Mouse (Mus musculus) retina, postnatal 1 day (tissue): ENCODE measurements around the gene Cuta.

Source experiments
- DNase-seq: peaks from one replicate; pipeline ENCODE4 v3.0.0-alpha.2; 2012

The Cuta gene

DNA sequence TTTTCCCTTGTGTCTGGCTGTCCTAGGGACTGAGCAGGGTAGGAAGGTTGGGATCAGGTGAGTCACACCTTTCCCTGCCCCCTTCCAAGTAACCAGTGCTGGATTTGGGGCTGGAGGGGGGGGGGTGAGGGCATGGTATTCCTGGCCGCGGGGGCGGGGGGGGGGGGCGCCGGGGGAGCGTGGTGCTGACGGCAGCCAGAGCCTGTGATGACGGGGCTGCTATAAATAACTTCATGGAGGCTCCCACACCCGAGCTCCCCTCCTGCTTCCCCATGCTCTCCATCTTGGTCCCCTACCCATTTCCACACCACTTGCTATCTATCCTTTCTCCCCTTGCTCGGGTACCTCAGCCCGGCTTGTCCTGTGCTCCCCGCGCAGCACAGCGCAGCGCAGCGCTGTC is 14.4 kb upstream of the Cuta start:
- no peak for DNase-seq

DNA sequence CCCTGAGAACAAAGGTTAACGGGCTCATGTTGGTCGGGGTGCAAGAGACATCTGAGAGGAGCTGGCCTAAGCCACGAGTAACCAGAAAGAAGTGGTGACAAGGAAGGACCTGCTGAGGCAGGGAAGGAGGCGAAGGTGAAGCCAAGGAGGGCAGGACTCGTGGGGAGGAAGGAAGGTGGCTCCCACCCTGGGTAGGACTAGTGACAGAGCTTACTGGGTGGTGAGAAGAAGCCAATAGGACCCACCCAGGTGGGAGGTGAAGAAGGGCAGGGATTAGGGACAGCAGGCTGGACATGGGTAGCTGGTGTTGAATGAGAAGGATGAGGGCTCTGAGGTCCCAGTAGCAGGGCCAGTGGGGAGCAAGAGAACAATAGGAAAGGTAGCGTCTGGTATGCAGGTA is 13.8 kb upstream of the Cuta start:
- no peak for DNase-seq

DNA sequence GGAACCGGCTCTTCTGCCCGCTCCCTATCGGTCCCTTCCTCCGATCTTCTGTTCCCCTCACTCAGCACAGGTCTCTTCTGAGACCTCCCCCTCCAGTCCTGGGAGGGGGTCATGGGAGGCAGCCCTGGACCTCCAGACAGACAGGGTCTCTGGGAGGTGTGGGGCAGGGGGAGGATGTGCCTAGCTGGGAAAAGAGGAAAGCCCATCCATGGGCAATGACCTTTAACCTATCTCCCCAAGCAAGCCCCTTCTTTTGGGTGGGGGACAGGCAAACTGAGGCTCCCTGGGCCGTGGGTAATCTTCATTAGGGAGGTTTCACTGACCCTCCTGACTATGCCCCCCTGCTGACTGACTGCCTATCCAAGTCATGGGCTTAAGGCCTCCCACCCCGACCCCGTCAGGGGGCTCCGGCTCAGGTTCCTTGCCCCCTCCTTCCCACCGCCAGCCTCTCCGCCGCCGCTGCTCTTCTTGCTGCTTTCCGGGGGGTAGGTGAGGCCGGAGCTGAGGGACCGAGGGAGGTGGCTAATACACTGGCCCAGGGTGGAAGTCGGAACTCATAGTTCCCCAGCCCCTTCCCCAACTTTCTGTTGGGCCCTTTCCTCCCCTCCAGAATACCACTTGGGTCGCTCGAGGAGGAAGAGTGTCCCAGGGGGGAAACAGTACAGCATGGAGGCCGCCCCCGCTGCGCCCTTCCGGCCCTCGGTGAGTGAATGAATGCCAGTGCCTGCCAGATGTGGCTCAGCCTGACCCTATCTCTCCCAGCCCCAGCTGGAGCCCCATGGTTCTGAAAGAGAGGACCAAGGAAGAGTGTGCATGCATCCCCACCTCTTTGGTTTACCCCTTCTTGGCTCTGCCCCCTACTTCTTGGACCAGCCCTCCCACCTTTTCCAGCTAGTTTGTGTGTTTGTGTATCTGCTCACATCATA is 12.8 kb upstream of the Cuta start:
- no peak for DNase-seq

DNA sequence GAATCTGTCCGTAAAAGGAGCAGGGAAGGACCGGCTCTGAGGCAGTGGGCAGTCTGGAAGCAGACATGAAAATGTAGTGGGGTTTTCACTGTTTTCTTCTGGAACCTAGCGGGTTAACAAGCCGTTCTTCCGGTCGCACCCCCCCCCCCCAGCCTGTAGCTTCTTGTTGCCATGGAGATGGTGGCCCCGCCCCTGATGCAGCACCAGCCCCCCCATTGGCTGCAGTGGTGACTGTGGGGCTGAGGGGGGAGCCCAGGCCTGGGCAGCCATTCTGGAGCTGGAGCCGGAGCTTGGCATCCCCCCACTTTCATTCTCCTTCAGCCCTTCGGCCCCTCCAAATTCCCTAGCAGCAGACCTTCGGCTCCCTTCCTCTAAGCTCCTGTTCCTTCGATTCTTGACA is 12.0 kb upstream of the Cuta start:
- DNase-seq, result peak; percentile 91

DNA sequence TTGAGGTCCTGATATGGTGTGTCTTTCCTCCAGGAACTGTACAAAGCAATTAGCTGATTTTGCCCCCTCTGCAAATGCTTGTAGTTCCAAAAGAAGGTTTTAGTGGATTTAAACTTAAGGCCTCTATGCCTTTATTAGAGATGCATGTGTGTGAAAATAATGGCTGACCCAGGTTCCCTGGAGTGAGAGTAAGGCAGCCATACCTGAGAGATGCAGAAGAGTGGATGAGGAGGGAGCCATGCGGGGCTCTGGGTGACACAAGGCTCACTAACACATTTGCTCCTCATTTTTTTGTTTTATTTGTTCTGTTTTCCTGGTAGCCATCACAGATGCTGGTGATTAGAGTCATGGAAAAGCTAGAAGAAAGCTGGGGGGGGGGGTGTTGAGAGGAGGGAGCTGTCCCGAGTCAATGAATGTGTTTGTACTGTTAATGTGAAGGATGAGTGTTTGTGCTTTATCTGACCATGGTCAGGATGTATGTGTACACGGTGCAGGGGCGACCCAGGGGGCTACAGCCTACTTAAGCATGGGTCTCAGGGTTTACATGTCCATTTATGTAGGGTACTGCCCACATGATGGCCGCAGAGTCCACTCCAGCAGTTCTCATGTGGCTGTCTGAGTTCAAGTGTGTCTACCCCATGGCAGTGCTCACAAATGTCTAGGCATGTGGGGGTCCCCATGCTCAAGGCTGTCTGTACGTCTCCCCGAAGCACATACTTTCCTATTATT is 11.4 kb upstream of the Cuta start:
- DNase-seq, result no peak

DNA sequence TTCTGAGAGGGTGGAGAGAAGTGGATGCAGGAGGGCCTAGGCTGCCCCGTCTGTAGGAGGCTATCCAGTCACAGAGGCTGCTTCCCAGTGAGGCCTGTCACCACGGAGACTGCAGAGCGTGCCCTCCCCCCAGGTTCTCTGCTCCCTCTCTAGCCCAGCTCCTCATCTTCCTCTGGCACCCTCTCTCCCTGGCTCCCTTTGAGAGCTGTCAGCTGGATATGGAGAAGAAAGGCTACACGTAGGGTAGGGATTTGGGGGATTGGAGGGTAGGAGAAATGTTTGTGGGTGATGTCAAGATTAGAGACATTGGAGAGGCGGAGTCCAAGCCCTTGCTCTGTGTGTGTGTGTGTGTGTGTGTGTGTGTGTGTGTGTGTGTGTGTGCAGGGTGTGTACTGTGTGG is 10.5 kb upstream of the Cuta start:
- DNase-seq, result no peak

DNA sequence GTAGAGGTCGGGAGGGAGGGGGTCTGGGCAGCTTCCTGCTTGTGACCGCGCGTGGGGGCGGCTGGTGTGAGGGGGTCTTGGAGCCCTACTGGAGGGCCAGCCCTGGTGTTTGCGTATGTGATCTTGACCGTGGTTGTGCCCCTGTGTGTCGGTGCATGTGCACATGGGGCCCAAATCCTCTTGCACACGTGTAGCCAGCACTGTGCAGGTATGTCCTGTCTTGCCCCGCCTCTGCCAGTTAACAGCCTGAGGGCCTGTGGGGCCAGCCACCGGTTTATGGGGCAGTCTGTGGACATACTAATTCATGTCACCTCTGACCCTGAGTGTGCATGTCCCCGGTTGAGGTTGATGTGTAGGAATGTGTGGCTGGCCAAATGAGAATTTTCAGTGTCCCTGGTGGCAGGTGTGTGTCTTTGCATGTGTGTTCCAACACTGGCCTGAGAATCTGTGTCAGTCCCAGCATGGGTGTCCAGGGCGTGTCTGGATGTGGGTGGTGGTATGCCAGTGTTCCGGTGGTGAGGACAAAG is 9.7 kb upstream of the Cuta start:
- peak; percentile 69 for DNase-seq

DNA sequence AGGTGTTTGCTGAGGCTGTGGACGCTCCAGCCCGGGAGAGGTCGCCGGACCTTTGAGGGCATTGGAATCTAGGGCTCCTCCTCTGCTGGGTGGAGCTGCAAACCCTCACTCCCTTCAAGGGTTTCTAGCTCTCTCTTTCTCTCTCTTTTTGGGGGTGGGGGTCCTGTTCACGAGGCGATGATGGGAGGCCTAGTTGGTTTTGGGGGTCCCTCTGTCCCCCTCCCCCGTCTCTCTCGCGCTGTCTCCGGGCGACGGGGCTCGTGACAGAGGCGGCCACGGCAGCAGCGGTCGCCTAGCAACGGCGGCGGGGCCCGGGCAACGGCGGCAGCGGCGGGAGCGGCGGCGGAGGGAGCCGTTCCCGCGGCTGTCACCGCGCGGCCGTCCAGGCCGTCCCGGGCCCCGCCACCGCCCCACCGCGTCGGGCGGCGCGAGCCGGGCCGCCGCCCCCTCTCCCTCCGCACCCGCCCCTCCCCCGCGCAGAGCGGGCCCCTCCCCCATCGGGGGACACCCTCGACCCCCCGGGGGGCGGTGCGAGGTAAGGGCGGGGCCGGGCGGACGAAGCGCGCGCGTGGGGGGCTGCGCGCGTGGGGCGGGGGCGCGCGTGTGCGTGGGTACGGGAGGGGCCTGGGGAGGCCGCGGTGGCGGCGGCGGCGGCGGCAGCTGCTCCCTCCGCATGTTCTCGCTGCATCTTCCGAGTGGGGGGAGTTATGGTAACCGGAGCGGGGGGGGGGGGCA is 9.1 kb upstream of the Cuta start:
- DNase-seq, result peak; percentile 75

DNA sequence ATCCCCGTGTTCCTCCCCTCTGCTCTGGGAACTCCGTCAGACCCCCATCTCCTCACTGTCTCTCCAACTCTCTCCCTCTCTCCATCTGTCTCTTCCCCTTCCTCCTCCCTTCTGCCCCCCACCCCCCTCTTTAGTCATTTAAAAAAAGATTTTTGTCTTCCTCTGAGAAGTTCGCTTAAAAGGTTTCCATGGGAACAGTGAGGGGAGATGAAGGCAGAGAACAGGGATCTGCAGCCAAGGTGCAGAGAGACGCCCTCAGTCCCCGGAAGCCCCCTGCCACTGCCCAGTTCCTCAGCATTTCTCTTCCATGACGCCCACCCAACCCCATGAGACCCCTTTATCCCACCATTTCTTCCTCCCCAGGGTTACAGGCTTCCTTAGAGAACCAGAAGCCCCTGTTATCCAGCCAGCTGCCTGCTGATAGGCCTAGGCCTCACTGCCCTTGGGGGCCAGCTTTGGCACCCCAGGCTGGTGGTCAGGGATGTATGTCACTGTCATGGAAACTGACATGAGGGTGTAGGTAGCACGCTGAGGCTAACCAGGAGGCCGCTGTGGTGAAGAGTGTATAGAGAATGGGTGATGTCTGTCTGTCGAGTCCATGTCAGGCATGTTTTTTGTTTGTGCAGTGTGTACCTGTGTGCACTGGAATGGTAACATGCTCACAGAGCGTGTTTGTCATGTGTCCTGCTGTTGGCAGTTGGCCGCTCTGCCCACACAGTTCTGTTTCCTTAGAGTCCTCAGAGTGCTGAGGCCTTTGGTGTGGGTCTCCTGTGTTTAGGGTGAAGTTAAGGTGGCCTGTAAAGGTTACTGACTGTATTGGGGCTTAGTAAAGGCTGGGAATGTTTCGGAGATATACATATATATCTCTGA is 8.1 kb upstream of the Cuta start:
- DNase-seq, result no peak

DNA sequence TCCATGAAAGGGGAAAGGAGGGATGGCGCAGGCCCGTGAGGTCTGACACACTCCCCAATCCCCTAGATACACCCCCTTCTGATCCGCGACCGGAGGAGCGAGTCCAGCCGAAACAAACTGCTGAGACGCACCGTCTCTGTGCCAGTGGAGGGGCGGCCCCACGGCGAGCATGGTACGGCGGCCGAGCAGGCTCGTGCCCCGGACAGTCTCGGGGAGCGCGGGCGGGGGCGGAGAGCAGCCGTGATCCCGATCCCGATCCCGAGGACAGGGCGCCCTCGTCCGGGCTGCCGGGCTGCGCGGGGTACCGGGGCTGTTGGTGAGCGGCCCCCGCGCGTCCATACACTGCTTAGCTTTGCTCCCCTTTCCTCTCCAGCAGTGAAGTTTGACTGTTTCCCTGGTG is 7.2 kb upstream of the Cuta start:
- peak; percentile 77 for DNase-seq

DNA sequence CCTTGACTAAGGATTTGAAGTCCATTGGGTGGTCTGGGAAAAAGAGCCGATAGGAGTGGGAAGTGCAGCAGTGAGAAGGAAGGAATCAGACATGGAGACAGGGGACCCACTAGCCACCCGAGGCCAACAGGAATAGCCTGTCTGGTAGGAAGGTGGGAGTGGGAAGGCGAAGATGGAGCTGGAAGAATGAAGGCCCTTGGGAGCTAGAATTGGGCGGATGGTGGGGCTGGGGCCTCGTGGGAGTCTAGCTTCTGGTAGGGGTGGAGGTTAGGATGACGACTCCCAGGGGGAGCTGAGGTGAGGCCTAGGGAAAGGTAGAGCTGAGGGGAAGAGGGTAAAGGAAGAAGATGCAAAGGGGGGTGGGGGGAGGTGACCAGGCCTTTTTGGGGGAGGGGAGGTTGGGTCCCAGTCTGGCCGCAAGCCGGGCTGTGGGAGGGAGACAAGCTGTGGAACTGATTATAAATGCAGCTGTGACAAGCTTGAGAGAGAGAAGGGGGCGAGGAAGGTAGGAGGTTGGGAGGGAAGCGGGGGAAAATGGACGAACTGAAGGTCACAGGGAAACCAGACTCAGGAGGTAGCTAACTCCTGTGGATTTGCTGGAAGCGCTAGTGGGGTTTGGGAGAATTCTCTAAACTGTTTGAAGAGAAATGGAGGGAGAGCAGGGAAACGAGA is 6.6 kb upstream of the Cuta start:
- DNase-seq, result no peak

DNA sequence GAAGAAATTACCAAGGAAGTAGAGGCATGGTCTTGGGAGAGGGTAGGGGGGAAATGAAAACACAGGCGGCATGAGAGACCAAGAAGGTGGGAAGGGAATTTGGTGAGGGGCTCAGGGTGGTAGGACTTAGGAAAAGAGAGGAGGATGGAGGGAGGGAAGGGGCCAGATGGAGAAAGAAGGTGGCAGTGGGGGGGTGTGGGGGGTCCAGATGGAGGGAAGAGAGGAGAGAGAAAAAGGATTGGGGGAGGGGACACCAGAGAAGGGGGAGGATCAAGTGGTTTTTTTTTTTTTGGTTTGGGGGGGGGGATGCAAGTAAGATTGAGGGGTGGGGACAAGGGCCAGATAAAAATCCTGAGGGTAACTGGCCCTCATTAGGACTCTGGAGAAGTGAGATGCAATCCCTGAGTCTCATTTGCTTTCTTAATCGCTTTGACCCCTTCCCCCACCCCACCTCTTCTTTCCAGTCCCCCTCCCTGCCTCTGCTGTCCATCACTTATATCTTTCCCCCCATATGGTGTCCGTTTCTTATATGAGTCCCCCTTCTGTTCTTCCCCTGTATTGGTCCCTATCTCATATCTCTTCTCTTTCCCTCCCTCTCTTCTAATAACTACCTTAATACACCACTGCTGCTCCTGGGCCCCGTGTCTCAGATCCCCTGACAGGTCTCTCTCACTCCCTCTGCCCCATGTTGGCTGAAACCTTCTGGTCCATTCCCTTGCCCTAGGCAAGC is 2.6 kb upstream of the Cuta start:
- peak; percentile 56 for DNase-seq

DNA sequence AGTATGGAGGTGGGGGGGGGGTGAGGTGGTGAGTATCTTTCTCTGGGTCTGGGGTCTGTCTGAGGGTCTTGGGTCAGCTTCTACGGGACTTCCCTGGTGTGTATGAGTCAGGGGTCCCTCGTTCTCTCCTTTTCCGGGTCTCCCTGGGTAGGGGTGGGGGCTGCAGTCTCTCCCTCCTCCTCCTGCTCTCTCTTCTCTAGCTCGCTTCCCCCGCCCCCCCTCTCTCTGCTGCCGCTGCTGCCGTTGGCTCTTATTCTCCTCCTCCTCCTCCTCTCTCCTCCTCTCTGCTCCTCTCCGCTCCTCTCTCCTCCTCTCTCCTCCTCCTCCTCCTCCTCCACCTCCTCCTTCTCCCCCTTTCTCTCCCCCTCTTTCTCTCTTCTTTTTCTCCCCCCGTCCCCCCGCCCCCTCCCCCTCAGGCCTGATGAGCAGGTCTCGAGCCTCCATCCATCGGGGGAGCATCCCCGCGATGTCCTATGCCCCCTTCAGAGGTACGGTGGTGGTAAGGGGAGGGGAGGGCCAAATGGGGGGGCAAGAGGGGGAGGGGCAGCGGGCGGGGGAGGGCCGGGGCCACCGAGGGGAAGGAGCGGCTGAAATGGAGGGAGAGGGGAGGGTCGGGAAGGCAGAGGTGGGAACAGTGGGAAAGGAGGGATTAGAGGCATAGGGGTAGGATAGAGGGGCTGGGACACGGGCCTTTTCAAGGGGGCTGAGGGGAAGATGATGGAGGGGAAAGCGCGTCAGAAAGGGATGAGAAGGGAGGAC is 1.8 kb upstream of the Cuta start, which contains the start of gene Syngap1:
Gene Syngap1 (plus strand): TSS at position 223 of the 759 bp plus-strand sequence.
- peak; percentile 68 for DNase-seq

DNA sequence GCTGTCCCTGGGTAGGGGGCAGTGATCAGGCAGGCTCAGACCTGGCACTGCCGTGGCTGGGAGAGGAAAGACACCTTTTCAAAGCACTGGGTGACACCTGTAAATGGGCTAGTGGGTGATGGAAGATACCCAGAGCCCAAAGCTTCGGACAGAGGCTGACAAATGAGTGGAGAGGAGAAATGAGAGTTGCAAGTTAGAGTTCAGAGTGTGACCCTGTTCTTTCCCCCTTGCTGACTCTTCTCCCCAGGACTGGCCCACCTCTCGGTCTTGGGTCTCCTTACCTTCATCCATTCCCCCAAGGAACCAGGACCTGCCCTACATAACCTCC is 568 bp upstream of the Cuta start:
- DNase-seq, result no peak

DNA sequence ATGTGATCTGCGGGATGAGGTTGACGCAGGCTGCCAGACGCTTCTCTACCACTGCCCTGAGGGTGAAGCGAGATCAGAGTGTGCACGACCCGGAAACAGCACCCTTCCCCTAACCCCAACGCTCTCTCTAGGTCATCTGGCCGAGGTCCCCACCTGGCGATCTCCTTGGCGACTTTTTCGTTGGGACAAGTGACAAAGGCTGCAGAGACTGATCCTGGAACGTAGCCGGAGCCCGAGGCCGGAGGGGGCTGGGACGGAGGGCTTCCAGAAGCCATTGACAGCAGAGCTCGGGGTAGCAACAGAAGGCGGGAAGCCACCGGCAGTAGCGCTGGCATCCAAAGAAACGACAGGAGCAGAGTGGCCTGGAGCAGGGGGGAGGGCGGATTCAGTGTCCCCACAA is 638 bp downstream of the Cuta start:
- DNase-seq, result no peak

DNA sequence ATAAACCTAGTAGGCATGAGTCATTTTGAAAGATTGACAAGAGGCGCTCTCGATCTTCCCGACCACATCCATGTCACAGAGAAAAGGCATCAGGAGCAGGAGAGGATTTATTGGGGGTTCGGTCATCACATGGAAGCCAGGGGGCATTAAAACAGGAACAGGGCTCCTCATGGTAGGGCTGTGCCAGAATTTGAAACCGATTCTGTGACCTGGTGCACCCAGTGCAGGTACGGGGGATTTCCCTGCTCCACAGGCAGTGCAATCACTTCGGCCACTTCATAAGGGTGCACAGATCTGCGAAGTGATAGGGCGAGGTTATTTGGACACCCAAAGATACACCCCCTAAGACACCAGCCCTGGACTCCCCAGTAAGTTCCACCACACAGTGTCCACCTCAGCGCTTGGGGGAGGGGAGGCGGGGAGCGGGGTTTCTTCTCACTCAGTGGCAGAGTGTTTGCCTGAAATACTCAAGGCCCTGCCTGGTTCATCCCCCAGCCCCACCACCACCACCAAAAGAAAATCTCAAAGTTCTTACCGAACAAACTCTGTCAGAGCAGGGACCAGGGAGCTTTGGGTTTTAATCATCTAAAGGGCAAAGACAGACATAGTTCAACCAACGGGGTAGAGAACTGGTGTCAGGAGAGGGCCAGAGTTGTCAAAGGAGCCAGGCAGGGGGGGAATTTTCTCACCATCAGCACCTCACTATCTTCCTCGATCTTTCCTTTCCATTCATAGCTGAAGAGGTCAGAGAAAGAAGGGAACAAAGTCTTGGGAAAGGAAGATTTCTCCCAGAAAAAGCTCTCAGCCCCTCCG is 1.3 kb downstream of the Cuta start:
- DNase-seq, result no peak

DNA sequence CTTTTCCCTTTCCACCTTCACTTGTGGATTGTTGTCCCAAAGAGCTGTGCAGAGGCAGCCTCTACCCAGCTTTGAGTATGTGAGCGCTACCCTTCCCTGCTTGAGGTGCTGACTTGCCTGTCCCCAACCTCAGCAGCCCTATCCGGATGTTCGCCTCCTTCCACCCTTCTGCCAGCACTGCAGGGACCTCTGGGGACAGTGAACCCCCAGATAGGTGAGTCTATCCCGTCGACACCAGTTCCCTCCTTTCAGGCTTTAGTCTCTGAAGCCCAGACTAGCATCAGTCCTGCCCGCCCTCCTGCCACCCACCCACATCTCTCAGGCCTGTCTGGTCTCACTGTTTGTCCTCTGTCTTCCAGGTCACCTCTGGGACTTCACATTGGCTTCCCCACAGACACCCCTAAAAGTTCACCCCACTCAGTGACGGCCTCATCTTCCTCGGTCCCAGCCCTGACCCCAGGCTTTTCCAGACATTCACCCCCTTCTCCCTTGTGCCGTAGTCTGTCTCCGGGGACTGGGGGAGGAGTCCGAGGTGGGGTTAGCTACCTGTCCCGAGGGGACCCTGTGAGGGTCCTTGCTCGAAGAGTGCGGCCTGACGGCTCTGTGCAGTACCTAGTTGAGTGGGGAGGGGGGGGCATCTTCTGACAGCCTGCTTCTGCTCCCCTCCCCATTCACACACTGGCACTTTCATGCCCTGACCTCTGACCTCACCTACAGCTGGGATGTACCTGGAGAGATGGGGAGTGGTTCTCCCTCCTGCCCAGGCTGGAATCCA is 2.3 kb downstream of the Cuta start:
- DNase-seq, result no peak

DNA sequence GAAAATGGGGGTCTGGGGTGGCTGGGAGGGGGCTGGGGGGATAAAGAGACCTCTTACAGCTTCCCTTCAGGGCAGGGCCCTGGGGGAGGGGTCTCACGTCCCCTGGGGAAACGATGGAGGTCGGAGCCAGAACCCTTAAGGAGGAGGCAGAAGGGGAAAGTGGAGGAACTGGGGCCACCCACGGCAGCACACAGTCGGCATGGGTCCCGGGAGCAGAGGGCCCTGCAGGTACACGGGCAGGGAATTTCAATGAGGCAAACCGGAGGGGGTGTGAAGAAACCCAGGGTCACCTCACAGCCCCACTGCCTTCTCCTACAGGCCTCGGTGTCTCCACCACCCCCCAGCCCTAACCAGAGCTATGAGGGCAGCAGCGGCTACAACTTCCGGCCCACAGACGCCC is 2.9 kb downstream of the Cuta start:
- DNase-seq, result no peak

DNA sequence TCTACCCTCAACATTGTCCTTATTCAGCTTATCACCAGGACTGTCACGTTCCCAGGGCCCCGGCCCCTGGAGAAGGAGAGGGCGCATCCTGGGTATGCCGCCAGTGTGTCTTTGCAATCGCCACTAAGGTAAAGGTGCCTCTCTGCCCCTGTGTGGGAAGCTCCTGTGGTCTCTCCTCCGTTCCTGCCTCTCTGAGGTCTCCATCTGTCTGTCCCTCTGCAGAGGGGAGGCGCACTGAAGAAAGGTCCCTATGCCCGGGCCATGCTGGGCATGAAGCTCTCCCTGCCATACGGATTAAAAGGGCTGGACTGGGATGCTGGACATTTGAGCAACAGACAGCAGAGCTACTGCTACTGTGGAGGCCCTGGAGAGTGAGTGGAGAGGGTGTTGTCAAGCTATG is 4.3 kb downstream of the Cuta start:
- no peak for DNase-seq
